Mouse (Mus musculus) testis, adult 2 months (tissue): ENCODE measurements at regions not wholly inside any gene's neighbourhood (a gene's known extent, or its start where the extent isn't known, plus 50 kb on each side); places are given as distances from the start of the nearest gene placed in this dataset.

Source experiments
- CTCF ChIP-seq: fragments of 200-500 bp; IDR thresholded peaks from 2 replicates; pipeline ENCODE4 v1.5.1; 2012; ENCODE audit warnings: low read depth, mild to moderate bottlenecking, inconsistent platforms, low read length, moderate library complexity; ENCODE audit not compliant: control insufficient read depth, insufficient read depth, insufficient replicate concordance
- POLR2A ChIP-seq: fragments of 200-500 bp; IDR thresholded peaks from 2 replicates; pipeline ENCODE4 v1.6.1; 2012; ENCODE audit warnings: low read depth, mild to moderate bottlenecking, inconsistent platforms, low read length, moderate library complexity; ENCODE audit not compliant: control insufficient read depth

GRCm38 (mm10) chr9:33039221-33039790 lies 403.3 kb downstream of the Ets1 start:
- TF ChIP-seq POLR2A (no peak), CTCF (no peak)
